11 mouse cellular contexts compared by ENCODE assay signal in genomic region chr9:25175978-25176377, GRCm38 (mm10). TPM values are rescaled to one million over a fixed set of nuclear protein-coding genes. Genes with fewer than 3 reads are reported as not detected.
DNase-seq lines count a peak whose midpoint lies in the region; ATAC-seq and TF ChIP-seq lines count a peak whose summit lies in the region.
"Had no signal": no experiment of that assay in that cellular context is flagged by ENCODE, and none has a peak within 500 bp of the region (broad histone marks: within the 10 kb centered on the region; RNA-seq: fewer than 3 reads in every experiment).

No protein-coding gene starts in this region.

- no peak overlapping the region for H3K9ac ChIP-seq in heart, embryonic 14.5 days (ENCODE audit: low read length)
- H3K9ac ChIP-seq: liver, embryonic 14.5 days; neural tube, embryonic 12.5 days had no signal

- H3K36me3 ChIP-seq in kidney, adult 2 months (ENCODE audit: control insufficient read depth, insufficient read depth, low read length): no peaks in the 10 kb centered on the region
- H3K36me3 ChIP-seq in heart, embryonic 14.5 days (ENCODE audit: control insufficient read depth, insufficient read depth, low read length): no peaks in the 10 kb centered on the region
- H3K36me3 ChIP-seq: neural tube, embryonic 12.5 days had no signal

- TF ChIP-seq POLR2A in kidney, adult 2 months (IDR thresholded peaks at IDR 0.05; ENCODE audit: low read depth, low read length): no peak

- WGBS in kidney, adult 2 months: 82% methylated on average over 6 of the region's 6 CpGs
- WGBS in heart, embryonic 14.5 days: 76% methylated on average over 6 of the region's 6 CpGs

- peak; percentile 24 for DNase-seq in kidney, adult 2 months
- no peak for DNase-seq in kidney, adult 11 months
- peak; percentile 33 for DNase-seq in A20 (ENCODE audit: low read depth, low spot score)
- DNase-seq in ES-CJ7 (ENCODE audit: low read depth, low spot score): peak; percentile 45
- no peak for DNase-seq in right cerebral cortex, postnatal 14 days
- DNase-seq in frontal cortex, postnatal 10 days (ENCODE audit: low spot score in 2 of 2): no peak
- DNase-seq: thymus, adult 18-20 months had no signal

- H3K9me3 ChIP-seq in heart, embryonic 14.5 days (ENCODE audit: control insufficient read depth, low read length): no peaks in the 10 kb centered on the region
- H3K9me3 ChIP-seq: neural tube, embryonic 12.5 days had no signal

- TF ChIP-seq CTCF in kidney, adult 2 months (conservative IDR thresholded peaks at IDR 0.05; ENCODE audit: insufficient read depth, insufficient read length, low read depth, low read length): no peak

- 0 out of 2 replicates have a peak overlapping the region, but pooled peaks have one; percentile 9 for H3K27ac ChIP-seq in kidney, adult 2 months (ENCODE audit: insufficient read depth, low read depth, low read length)
- peak overlapping the region; percentile 70 to 86 for H3K27ac ChIP-seq in heart, embryonic 14.5 days (replicated peaks in 1 of 2; ENCODE audit: control insufficient read depth in 1 of 2, insufficient read depth in 1 of 2, low read depth in 2 of 2, low read length in 2 of 2)
- H3K27ac ChIP-seq: liver, embryonic 14.5 days; neural tube, embryonic 12.5 days had no signal

- ATAC-seq in heart, embryonic 14.5 days (ENCODE audit: insufficient number of reproducible peaks, insufficient read depth, low FRiP score, low read depth): no peak
- ATAC-seq: intestine, postnatal 0 days had no signal

- H3K27me3 ChIP-seq in kidney, adult 2 months (replicated peaks; ENCODE audit: control insufficient read depth, insufficient read depth, low read length): no peaks in the 10 kb centered on the region
- H3K27me3 ChIP-seq in heart, embryonic 14.5 days (ENCODE audit: control insufficient read depth, insufficient read depth, low read length): no peaks in the 10 kb centered on the region
- H3K27me3 ChIP-seq: neural tube, embryonic 12.5 days had no signal

- H3K4me3 ChIP-seq in kidney, adult 2 months (ENCODE audit: insufficient read depth, low read depth, low read length): no peak overlapping the region
- no peak overlapping the region for H3K4me3 ChIP-seq in heart, embryonic 14.5 days (ENCODE audit: control insufficient read depth in 1 of 2, insufficient read depth in 1 of 2, low read depth in 1 of 2, low read length in 2 of 2)
- H3K4me3 ChIP-seq: neural tube, embryonic 12.5 days had no signal

- no peak overlapping the region for H3K4me2 ChIP-seq in heart, embryonic 14.5 days (ENCODE audit: low read length)
- H3K4me2 ChIP-seq: neural tube, embryonic 12.5 days had no signal

- peaks cover 5% of the 10 kb centered on the region; the same call in 1 of the 2 replicates for H3K4me1 ChIP-seq in kidney, adult 2 months (ENCODE audit: control insufficient read depth, insufficient read depth, low read length)
- H3K4me1 ChIP-seq in heart, embryonic 14.5 days (ENCODE audit: control insufficient read depth in 2 of 2, insufficient read depth in 2 of 2, low read length in 2 of 2): peaks cover 25 to 43% of the 10 kb centered on the region in 2 experiments
- H3K4me1 ChIP-seq: neural tube, embryonic 12.5 days had no signal

RNA-seq across cellular contexts. Expression of gene Herpud2, which starts 24.4 kb away (rescaled TPM):
- 25.4 and 30.6 TPM in 2 replicates for polyA plus RNA-seq in kidney, adult 2 months (2012; rRNA removed)
- polyA plus RNA-seq in heart, embryonic 14.5 days (2014; fragmentation: Nextera tagmentation; extraction: Ambion mirVana): 32.4 and 36.7 TPM in 2 replicates

Comparison
In these comparisons a context has a peak if more than half of its experiments do, and no peak if none do; other contexts are left out.
1. DNase-seq: peak in kidney, adult 2 months (single experiment), A20 (single experiment) and ES-CJ7 (single experiment); none in kidney, adult 11 months (single experiment), right cerebral cortex, postnatal 14 days (single experiment) and frontal cortex, postnatal 10 days (0 of 2).